Mouse (Mus musculus): ENCODE measurements around the gene Frmd6.
A peak's percentile ranks its signal among the peaks of the same experiment; 100 is the strongest.

The Frmd6 gene

DNA sequence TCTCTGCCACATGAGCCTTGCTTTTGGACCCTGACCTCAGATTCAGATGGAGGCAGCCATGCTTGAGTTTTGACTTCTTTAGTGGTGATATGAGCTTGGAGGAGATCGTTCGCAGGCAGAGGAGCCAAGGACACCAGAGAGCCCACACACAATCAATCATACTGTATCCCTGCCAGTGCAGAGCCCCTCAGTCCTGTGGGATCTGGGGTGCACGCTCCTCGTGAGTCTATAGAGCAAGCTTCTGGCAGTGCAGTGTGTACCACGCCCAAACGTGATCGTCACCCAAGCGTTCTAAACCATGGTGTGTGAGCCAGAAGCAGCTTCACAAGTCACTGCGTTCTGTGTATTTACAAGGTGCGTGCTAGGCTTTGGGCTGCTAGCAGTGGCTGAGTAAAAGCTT lies 70.8 kb downstream of the Frmd6 start:
- no peak for ATAC-seq (ENCODE audit: low TSS enrichment)

DNA sequence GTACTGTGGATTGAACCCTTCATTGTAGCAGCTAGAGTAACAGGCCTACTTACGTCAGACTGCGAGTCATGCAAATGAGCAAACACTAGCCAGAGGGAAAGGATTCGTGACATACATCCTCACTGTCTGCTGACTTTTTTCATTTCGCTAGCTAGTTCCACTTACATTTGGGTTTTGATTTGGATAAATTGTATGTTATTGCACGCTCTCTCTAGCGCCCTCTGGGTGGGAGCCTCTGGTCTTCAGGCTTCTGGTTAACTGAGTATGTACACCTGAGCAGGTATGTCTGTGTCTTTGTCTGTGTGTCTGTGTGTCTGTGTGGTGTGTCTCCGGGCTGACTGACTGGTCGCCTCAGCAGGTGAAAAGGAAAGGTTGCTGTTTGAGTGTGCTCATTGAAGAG lies 72.1 kb downstream of the Frmd6 start:
- peak; percentile 61 for ATAC-seq (ENCODE audit: low TSS enrichment)

DNA sequence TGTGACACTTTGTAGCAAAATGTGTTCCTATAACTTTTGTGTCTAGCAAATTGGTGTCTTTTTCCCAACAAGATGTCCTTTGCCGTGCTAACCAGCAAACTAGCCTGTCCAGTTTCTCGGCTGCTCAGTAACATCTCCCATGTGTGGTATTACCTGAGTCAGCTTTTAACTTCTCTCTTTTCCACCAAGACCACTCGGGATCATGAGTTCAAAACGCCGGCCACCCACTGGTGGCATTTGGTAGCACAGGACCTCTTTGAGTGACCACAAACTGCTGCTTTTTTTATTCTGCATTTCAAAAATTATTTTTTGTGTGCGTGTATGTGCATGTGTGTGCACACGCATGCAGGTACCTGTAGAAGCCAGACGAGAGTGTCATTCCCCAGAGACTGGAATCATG lies 73.1 kb downstream of the Frmd6 start:
- ATAC-seq (ENCODE audit: low TSS enrichment) = no peak

DNA sequence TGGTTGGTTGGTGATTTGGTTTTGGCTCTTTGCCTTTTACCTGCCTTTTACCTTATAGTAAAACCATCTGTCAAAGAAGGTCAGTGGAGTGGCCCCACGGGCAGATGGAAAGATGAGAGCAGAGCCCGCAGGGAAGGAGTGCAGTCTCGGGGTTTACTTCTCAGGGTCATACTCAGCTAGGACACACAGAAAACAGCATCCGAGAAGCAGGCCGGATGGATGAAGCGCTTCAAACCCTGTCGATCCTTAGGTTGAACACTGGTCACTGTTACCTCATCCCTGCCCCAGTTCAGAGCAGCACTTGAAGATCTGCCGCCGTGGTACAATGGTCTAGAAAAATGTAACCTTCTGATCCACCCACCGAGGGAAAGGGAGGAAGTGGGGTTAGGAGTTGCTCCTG lies 79.2 kb downstream of the Frmd6 start:
- no peak for ATAC-seq (ENCODE audit: low TSS enrichment)

DNA sequence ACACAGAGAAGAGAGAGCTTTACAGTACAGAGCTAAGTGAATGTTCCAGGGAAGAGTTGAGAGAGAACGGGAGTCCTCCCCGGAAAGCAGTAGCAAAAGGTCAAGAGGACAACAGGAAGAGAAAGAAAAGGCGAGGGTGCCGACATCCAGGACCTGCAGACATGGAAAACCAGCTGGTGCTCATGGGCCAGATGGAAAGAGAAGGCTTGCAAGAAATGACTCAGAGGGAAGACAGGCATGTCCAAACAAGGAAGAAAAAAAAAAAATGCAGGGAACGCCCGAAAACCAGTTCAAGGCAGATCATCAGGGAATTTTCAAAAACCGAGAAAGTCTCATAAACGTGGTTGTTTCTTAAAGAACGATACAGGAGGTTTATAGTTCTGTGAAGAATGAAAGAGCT lies 81.6 kb downstream of the Frmd6 start:
- peak; percentile 33; the same call in 1 of the 2 replicates for ATAC-seq (ENCODE audit: low TSS enrichment)

DNA sequence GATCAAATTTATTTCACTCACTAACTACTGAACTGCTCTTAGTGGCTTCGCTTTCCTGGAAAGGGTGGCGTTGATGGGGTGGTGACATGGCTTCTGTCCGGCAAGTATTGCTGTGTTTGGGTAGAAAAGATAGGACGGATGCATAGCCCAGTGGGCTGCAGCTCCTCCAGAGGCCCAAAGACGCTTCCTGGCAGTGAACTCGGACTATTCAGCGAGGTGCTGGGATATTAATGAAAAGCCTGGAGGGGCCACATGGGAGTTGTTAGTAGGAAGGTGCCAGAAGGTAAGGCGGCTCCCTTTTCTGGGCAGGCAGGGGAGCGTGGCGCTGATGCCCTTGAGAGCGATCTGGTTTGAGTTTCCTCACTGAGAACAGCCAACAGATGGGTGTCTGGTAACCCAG lies 82.3 kb downstream of the Frmd6 start:
- no peak for ATAC-seq (ENCODE audit: low TSS enrichment)

DNA sequence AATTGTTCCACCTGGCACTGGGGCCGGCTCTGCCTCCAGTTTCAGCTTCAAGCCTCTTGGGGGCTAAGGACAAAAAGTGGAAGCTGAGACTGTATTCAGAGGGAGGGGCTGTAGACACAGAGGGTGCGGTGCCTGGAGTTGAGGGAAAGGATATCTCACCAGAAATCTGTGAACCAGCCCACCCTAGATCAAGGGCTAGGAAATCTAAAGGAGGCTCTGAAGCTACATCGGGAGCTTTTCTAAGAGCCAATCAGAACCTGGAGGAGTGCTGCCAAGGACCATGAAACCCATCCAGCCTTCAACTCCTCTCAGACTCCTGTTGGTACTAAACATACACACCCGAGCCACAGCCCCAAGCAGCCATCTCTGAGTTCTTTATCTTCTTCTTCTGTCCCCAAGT lies 82.8 kb downstream of the Frmd6 start:
- ATAC-seq (ENCODE audit: low TSS enrichment) = no peak

DNA sequence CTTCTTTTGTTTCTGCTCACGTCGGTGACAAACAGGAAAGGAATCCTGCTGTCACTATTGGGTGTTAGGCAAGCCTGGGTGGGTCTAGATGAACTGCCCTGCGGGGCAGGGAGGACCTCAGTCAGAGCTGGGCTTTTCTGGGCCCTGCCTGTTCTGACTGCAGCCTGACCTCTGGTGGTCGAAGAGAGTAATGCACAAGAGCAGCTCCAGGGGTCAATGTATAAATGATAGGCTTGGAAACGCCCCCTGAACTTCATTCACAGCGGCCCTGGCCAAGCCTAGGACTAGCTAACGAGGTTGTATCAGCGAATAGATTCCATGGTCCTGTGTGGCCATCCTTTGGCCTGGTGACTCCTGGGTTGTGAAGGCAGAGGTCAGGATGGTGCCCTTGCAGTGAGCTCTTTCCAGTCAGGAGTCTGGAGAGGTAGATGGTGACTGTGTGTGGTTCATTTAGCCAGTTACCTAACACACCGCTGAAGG lies 85.0 kb downstream of the Frmd6 start:
- 0 out of 2 replicates have a peak, but pooled peaks have one; percentile 28 for ATAC-seq (ENCODE audit: low TSS enrichment)

DNA sequence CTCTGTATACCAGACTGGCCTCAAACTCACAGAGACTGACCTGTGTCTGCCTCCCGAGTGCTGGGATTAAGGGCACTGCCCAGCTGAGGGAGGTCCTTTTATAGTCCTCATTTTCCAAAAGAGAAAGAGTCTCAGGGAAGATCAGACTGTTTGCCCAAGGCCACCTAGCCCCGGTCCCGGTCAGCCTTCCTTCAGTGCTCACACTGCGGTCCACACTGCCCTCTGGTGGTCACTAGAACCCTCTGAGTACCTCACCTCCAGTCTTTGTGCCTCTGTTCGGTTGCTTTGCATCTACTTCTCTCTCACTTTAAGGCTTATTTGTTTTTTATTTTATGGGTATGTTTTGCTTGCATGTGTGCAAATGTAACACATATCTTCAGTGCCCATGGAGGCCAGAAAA lies 85.7 kb downstream of the Frmd6 start:
- ATAC-seq (ENCODE audit: low TSS enrichment) = peak; percentile 64

DNA sequence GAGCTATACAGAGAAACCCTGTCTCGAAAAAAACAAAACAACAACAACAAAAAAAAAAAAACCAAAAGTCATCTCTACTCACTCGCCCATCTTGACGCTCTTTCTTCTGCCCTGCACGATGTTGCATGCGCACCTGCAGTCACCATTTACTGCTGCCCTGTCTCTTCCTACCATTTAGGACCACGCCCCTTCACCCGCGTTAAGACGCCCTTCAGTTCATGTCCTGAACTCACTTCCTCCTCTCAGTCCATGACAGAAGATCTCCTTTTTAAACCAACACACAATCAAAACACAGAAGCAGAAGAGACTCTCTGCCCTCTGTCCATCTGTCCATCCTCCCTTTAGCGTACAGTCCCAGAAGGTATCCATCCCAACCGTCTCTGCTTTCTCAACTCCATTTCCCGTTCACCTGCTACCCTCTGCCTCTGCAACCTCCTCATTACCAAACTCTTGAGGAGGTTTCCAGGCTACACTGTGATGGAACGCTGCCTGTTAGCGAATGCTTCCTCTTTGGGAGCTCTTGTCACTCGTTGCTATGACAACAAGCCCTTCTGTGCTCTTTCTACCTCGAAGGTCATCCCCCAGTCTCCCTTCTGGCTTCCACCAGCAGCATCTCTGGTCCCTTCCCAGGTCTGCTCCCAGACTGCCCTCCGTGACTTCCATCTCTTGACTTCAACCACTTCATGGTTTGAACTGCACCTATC lies 86.5 kb downstream of the Frmd6 start:
- no peak for ATAC-seq (ENCODE audit: low TSS enrichment)

DNA sequence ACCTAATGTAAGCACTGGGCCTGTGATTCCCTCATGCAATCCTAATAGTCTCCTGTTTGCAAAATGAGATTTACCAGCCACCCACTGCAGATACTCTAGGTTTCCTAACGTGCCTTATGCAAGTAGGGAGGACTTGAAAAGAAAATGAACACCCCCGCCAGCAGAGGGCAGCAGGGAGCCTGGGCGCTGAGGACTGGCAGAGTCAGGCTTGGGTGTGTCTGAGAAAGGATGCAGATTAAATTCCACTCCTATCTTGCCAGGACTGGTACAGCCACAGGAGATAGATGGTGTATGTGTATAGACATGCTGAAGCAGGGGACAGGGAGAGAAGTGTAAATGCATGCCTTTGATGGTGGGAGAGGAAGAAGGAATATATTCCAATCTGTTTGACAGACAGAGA lies 88.1 kb downstream of the Frmd6 start:
- ATAC-seq (ENCODE audit: low TSS enrichment) = peak; percentile 36; the same call in 1 of the 2 replicates

DNA sequence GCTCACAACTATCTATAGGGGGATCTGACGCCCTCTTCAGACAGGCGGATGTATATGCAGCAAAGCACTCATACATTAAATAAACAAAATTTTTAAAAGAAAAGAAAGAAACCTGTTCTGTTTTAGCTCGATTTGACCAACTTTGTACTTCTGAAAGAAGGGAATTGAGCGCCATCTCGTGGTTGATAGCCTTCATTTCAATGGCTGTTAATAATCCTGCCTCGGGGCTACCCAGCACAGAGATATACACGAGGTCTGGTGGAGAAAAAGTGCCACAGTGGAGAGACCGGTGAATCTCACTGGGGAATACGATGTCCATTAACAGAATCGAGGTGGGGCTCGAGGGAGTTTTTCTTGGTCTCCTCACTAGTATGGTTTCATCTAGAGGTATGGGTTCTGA lies 89.1 kb downstream of the Frmd6 start:
- ATAC-seq (ENCODE audit: low TSS enrichment) = peak; percentile 51; the same call in 1 of the 2 replicates

DNA sequence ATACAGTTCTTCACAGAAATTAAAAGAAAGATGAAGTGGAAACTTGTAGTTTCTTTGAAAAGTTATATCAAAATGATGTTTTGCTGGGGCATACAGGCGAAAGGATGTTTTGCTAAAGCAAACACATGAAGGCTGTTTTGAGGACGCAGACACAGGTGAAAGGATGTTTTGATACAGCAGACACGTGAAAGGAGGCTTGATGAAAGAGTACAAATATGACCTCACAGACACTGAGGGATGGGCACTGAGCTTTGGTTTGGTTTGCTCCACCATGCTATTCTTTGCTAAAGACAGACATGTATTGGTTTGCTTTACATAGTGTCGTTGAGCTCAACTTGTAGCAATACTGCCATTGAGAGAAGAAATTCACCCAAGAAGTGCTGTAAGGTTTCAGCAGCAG lies 104.5 kb downstream of the Frmd6 start:
- no peak for ATAC-seq (ENCODE audit: low TSS enrichment)

DNA sequence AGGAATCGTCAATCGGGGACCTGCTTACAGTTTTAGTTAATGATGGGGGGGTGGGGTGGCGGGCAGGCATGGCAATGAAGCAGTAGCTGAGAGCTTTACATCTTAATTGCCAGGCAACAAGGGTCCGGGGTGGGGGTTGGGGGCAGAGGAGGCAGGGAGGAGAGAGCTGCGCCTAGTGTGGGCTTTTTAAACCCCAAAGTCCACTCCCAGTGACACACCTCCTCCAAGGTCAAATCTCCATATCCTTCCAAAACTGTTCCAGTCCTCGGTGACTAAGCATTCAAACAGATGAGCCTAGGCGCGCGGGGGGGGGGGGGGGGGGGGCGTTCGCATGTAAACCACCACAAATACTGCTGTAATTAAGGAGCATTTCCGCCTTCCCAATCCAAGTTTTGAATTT lies 111.8 kb downstream of the Frmd6 start:
- ATAC-seq (ENCODE audit: low TSS enrichment) = 0 out of 2 replicates have a peak, but pooled peaks have one; percentile 2

DNA sequence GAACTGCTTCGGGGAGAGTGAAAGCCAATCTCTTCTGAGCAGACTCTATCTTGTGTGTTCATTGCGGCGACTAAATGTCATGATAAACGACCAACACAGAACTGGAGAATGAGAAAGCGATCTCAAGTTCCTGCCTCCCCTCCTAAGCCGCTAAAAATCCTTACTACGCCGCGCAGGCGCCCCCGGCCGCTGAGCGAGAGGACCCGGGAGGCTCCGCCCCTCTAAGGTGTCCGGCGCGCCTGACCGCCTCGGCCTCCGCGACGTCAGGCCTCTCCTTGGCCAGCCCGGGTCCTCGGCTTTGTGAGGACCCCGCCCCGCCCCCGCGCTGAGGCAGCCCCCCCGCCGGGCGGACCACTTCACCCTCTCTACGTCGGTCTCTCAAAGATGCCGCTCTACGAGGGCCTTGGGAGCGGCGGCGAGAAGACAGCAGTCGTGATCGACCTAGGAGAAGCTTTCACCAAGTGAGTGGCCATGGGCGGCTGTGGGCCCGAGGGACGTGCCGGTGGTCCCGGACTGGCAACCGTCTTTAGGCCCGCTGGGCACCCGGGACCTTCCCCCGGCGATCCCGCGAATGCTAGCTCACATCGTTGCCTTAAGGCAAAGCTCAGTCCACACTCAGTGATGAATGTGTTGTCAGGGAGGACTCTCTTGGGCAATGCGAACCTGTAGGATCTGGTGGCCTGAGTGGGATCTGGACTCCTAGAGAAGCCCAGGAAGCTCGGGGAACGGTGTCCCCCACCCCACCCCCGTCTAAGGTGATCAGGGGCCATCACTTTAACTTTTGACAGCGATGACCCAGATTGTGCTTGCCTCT lies 112.5 kb downstream of the Frmd6 start, which contains the start of gene Actr10:
TSS of gene Actr10 (plus strand) at position 287 of the 814 bp plus-strand sequence.
- peak; percentile 98 for ATAC-seq (ENCODE audit: low TSS enrichment)

DNA sequence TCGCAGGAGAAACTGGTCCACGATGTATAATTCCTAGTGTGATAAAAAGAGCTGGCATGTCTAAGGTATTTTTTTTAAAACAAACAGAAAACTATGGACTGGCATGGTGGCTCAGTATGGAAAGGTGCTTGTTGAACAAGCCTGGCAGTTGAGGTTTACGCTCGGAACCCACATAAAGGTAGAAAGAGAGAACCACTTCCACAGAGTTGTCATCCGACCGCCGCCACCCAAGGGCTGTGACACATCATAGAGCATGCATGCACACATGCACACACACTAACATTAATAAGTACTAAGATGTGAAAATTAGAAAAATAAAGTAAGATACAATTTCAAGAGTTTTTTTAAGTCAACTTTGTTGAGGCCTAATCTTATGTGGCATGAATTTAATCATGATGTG lies 115.5 kb downstream of the Frmd6 start:
- no peak for ATAC-seq (ENCODE audit: low TSS enrichment)

DNA sequence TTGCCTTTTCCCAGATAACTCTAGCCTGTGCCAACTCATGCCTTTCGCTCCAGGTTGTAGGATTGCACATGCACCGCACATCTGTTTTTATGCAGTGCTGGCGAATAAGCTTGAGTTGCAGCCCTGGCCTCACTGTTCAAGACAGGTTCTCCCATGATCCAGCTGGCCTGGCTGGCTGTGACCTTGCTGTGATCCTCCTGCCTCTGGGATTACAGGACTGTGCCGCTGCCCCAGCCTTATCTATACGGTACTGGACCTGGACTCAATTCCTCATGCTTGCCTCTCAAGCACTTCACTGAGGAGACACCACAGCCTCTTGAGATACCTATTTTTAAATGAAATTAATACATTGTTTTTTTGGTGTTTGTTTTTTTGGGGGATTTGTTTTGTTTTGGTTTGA lies 118.9 kb downstream of the Frmd6 start:
- ATAC-seq (ENCODE audit: low TSS enrichment) = no peak

DNA sequence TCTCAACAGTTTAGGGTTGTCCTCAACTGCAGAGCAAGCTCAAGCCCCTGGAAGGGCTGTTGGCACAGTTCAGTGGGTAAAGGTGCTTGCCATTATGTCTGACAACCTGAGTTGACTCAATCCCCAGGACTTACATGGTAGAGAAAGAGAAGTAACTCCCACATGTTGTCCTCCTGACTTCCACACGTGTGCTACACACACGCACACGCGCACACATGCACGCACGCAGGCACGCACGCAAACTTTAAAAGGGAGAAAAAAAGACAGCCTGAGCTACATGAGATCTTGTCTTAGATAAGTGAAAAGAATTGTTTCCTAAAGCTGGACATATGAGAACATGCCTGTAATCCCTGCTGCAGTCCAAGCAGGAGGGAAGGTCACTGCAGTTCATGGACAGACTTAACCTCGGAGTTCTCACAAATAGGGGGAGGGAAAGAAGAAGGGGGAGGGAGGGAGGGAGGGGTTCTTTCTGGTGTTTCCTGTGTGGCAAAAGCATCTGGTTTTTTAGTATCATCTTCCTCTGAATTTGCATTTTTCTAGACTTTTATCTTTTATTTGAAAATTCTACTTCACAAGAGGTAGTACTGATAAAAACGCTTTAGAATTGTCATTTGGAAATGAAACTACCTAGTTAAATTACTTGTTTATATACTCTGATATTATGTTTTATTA lies 121.4 kb downstream of the Frmd6 start:
- no peak for ATAC-seq (ENCODE audit: low TSS enrichment)

Data from frontal cortex, adult (tissue).